ENCODE assay signal across 14 mouse cellular contexts in genomic region chr9:107615035-107615434, GRCm38 (mm10). TPM values are rescaled to one million over a fixed set of nuclear protein-coding genes. Genes with fewer than 3 reads are reported as not detected.
DNase-seq lines count a peak whose midpoint lies in the region; ATAC-seq lines count a peak whose summit lies in the region.
"Had no signal": no experiment of that assay in that cellular context is flagged by ENCODE, and none has a peak within 500 bp of the region (broad histone marks: within the 10 kb centered on the region; RNA-seq: fewer than 3 reads in every experiment).

No protein-coding gene starts in this region.

- H3K4me1 ChIP-seq in forebrain, embryonic 10.5 days = peaks cover 71% of the 10 kb centered on the region
- peaks cover 18% of the 10 kb centered on the region for H3K4me1 ChIP-seq in forebrain, embryonic 14.5 days (ENCODE audit: control insufficient read depth, insufficient read depth, low read length)
- peaks cover 48% of the 10 kb centered on the region for H3K4me1 ChIP-seq in kidney, embryonic 15.5 days
- peaks cover 37% of the 10 kb centered on the region for H3K4me1 ChIP-seq in kidney, embryonic 16.5 days (ENCODE audit: insufficient read depth, low read length)
- H3K4me1 ChIP-seq in hindbrain, embryonic 11.5 days (replicated peaks; ENCODE audit: control insufficient read depth, insufficient read depth, low read length) = peaks cover 16% of the 10 kb centered on the region
- H3K4me1 ChIP-seq in neural tube, embryonic 13.5 days (replicated peaks) = peaks cover 54% of the 10 kb centered on the region

- no peak for ATAC-seq in forebrain, embryonic 14.5 days
- ATAC-seq in kidney, embryonic 15.5 days (replicated peaks; ENCODE audit: low FRiP score) = no peak
- no peak for ATAC-seq in kidney, embryonic 16.5 days (ENCODE audit: low FRiP score, low TSS enrichment)
- ATAC-seq in hindbrain, embryonic 11.5 days (ENCODE audit: low FRiP score) = no peak
- no peak for ATAC-seq in neural tube, embryonic 13.5 days (ENCODE audit: low read depth)
- ATAC-seq: activated CD4-positive, CD25-positive, alpha-beta regulatory T cell, adult 4 months had no signal

- no peak overlapping the region for H3K4me3 ChIP-seq in forebrain, embryonic 10.5 days
- H3K4me3 ChIP-seq in forebrain, embryonic 14.5 days (ENCODE audit: low read depth, low read length) = no peak overlapping the region
- no peak overlapping the region for H3K4me3 ChIP-seq in kidney, embryonic 15.5 days (replicated peaks)
- no peak overlapping the region for H3K4me3 ChIP-seq in kidney, embryonic 16.5 days (ENCODE audit: low read length)
- no peak overlapping the region for H3K4me3 ChIP-seq in hindbrain, embryonic 11.5 days (ENCODE audit: low read depth, low read length)
- no peak overlapping the region for H3K4me3 ChIP-seq in neural tube, embryonic 13.5 days
- H3K4me3 ChIP-seq: hindbrain, embryonic 15.5 days had no signal

- no peak overlapping the region for H3K9ac ChIP-seq in forebrain, embryonic 14.5 days (ENCODE audit: low read length)
- no peak overlapping the region for H3K9ac ChIP-seq in kidney, embryonic 15.5 days
- H3K9ac ChIP-seq in kidney, embryonic 16.5 days (replicated peaks; ENCODE audit: low read length) = no peak overlapping the region
- no peak overlapping the region for H3K9ac ChIP-seq in hindbrain, embryonic 11.5 days (ENCODE audit: low read depth, low read length)
- peak overlapping the region; percentile 31; the same call in 1 of the 2 replicates for H3K9ac ChIP-seq in neural tube, embryonic 13.5 days
- H3K9ac ChIP-seq: hindbrain, embryonic 15.5 days had no signal

- H3K4me2 ChIP-seq in forebrain, embryonic 14.5 days (ENCODE audit: low read length) = no peak overlapping the region
- no peak overlapping the region for H3K4me2 ChIP-seq in kidney, embryonic 15.5 days
- H3K4me2 ChIP-seq in kidney, embryonic 16.5 days (replicated peaks; ENCODE audit: low read depth, low read length) = no peak overlapping the region
- H3K4me2 ChIP-seq in hindbrain, embryonic 11.5 days (replicated peaks; ENCODE audit: low read depth, low read length) = no peak overlapping the region
- H3K4me2 ChIP-seq in neural tube, embryonic 13.5 days = no peak overlapping the region
- H3K4me2 ChIP-seq: hindbrain, embryonic 15.5 days; liver, embryonic 11.5 days had no signal

- H3K27ac ChIP-seq in forebrain, embryonic 10.5 days = peak overlapping the region; percentile 67; the same call in 1 of the 2 replicates
- no peak overlapping the region for H3K27ac ChIP-seq in forebrain, embryonic 14.5 days (ENCODE audit: low read depth, low read length)
- H3K27ac ChIP-seq in kidney, embryonic 15.5 days = peak overlapping the region; percentile 59
- H3K27ac ChIP-seq in kidney, embryonic 16.5 days (ENCODE audit: low read length) = no peak overlapping the region
- H3K27ac ChIP-seq in hindbrain, embryonic 11.5 days (ENCODE audit: low read depth, low read length) = peak overlapping the region; percentile 61
- H3K27ac ChIP-seq in neural tube, embryonic 13.5 days (replicated peaks) = peak overlapping the region; percentile 67
- H3K27ac ChIP-seq: hindbrain, embryonic 15.5 days had no signal

- no peaks in the 10 kb centered on the region for H3K27me3 ChIP-seq in forebrain, embryonic 10.5 days (ENCODE audit: poor library complexity, severe bottlenecking)
- H3K27me3 ChIP-seq in forebrain, embryonic 14.5 days (replicated peaks; ENCODE audit: control insufficient read depth, insufficient read depth, low read length) = no peaks in the 10 kb centered on the region
- no peaks in the 10 kb centered on the region for H3K27me3 ChIP-seq in kidney, embryonic 15.5 days
- no peaks in the 10 kb centered on the region for H3K27me3 ChIP-seq in kidney, embryonic 16.5 days (ENCODE audit: insufficient read depth, low read length)
- no peaks in the 10 kb centered on the region for H3K27me3 ChIP-seq in hindbrain, embryonic 11.5 days (ENCODE audit: control insufficient read depth, insufficient read depth, low read length)
- no peaks in the 10 kb centered on the region for H3K27me3 ChIP-seq in neural tube, embryonic 13.5 days
- H3K27me3 ChIP-seq: hindbrain, embryonic 15.5 days had no signal

- no peak for DNase-seq in forebrain, embryonic 10.5 days (ENCODE audit: extremely low spot score, low spot score)
- no peak for DNase-seq in forebrain, embryonic 14.5 days (ENCODE audit: low spot score)
- DNase-seq in hindbrain, embryonic 11.5 days (ENCODE audit: low spot score) = peak; percentile 48
- no peak for DNase-seq in cerebellum, adult 11-12 months
- no peak for DNase-seq in urinary bladder, postnatal 25 days (ENCODE audit: low spot score)
- DNase-seq: kidney, postnatal 36 days; lung, postnatal 4 days; right cerebral cortex, postnatal 4 days had no signal

- WGBS in forebrain, embryonic 10.5 days = 81% methylated on average over 4 of the region's 4 CpGs
- 90% methylated on average over 4 of the region's 4 CpGs for WGBS in forebrain, embryonic 14.5 days
- 80% methylated on average over 4 of the region's 4 CpGs for WGBS in kidney, embryonic 15.5 days
- 69% methylated on average over 4 of the region's 4 CpGs for WGBS in kidney, embryonic 16.5 days
- 52% methylated on average over 4 of the region's 4 CpGs for WGBS in hindbrain, embryonic 11.5 days
- 47% methylated on average over 4 of the region's 4 CpGs for WGBS in neural tube, embryonic 13.5 days

- no peaks in the 10 kb centered on the region for H3K9me3 ChIP-seq in forebrain, embryonic 10.5 days
- no peaks in the 10 kb centered on the region for H3K9me3 ChIP-seq in forebrain, embryonic 14.5 days (replicated peaks; ENCODE audit: control insufficient read depth, low read length)
- H3K9me3 ChIP-seq in kidney, embryonic 15.5 days (replicated peaks) = no peaks in the 10 kb centered on the region
- H3K9me3 ChIP-seq in kidney, embryonic 16.5 days (ENCODE audit: low read length) = no peaks in the 10 kb centered on the region
- no peaks in the 10 kb centered on the region for H3K9me3 ChIP-seq in hindbrain, embryonic 11.5 days (ENCODE audit: control insufficient read depth, low read length)
- no peaks in the 10 kb centered on the region for H3K9me3 ChIP-seq in neural tube, embryonic 13.5 days
- H3K9me3 ChIP-seq: hindbrain, embryonic 15.5 days had no signal

- peaks cover 66% of the 10 kb centered on the region for H3K36me3 ChIP-seq in forebrain, embryonic 10.5 days (replicated peaks)
- peaks cover 62% of the 10 kb centered on the region for H3K36me3 ChIP-seq in forebrain, embryonic 14.5 days (ENCODE audit: control insufficient read depth, insufficient read depth, low read length)
- H3K36me3 ChIP-seq in kidney, embryonic 15.5 days = peaks cover 62% of the 10 kb centered on the region
- H3K36me3 ChIP-seq in kidney, embryonic 16.5 days (ENCODE audit: insufficient read depth, low read length) = peaks cover 57% of the 10 kb centered on the region
- H3K36me3 ChIP-seq in hindbrain, embryonic 11.5 days (ENCODE audit: control insufficient read depth, insufficient read depth, low read length) = peaks cover 27% of the 10 kb centered on the region
- H3K36me3 ChIP-seq in neural tube, embryonic 13.5 days = peaks cover 60% of the 10 kb centered on the region

RNA-seq across cellular contexts. Expression of gene Sema3b, which starts 6.0 kb away (rescaled TPM):
- polyA plus RNA-seq in forebrain, embryonic 10.5 days (2016; fragmentation: Nextera tagmentation; extraction: Ambion mirVana) = 1.4 and 2.0 TPM in 2 replicates
- polyA plus RNA-seq in forebrain, embryonic 14.5 days (2014; fragmentation: Nextera tagmentation; extraction: Ambion mirVana) = 0.85 and 1.3 TPM in 2 replicates
- polyA plus RNA-seq in kidney, embryonic 15.5 days (2015; fragmentation: Nextera tagmentation; extraction: Ambion mirVana) = 21.1 and 22.5 TPM in 2 replicates
- polyA plus RNA-seq in kidney, embryonic 16.5 days (2015; fragmentation: Nextera tagmentation; extraction: Ambion mirVana) = 31.3 TPM in 2 replicates
- 1.4 and 1.6 TPM in 2 replicates for polyA plus RNA-seq in hindbrain, embryonic 11.5 days (2014; fragmentation: Nextera tagmentation; extraction: Ambion mirVana)
- 6.5 and 9.0 TPM in 2 replicates for polyA plus RNA-seq in neural tube, embryonic 13.5 days (2015; fragmentation: Nextera tagmentation; extraction: Ambion mirVana)
- polyA plus RNA-seq: activated CD4-positive, CD25-positive, alpha-beta regulatory T cell, adult 4 months had no signal

RNA-seq across cellular contexts. Expression of gene Gnai2, which starts 20.1 kb away (rescaled TPM):
- 526 and 533 TPM in 2 replicates for polyA plus RNA-seq in forebrain, embryonic 10.5 days (2016; fragmentation: Nextera tagmentation; extraction: Ambion mirVana)
- polyA plus RNA-seq in forebrain, embryonic 14.5 days (2014; fragmentation: Nextera tagmentation; extraction: Ambion mirVana) = 371 and 423 TPM in 2 replicates
- 403 and 424 TPM in 2 replicates for polyA plus RNA-seq in kidney, embryonic 15.5 days (2015; fragmentation: Nextera tagmentation; extraction: Ambion mirVana)
- 447 and 455 TPM in 2 replicates for polyA plus RNA-seq in kidney, embryonic 16.5 days (2015; fragmentation: Nextera tagmentation; extraction: Ambion mirVana)
- polyA plus RNA-seq in hindbrain, embryonic 11.5 days (2014; fragmentation: Nextera tagmentation; extraction: Ambion mirVana) = 529 and 534 TPM in 2 replicates
- 350 and 384 TPM in 2 replicates for polyA plus RNA-seq in neural tube, embryonic 13.5 days (2015; fragmentation: Nextera tagmentation; extraction: Ambion mirVana)

RNA-seq across cellular contexts. Expression of gene Ifrd2, which starts 27.6 kb away (rescaled TPM):
- polyA plus RNA-seq in forebrain, embryonic 10.5 days (2016; fragmentation: Nextera tagmentation; extraction: Ambion mirVana) = 58.6 and 66.8 TPM in 2 replicates
- polyA plus RNA-seq in forebrain, embryonic 14.5 days (2014; fragmentation: Nextera tagmentation; extraction: Ambion mirVana) = 18.7 and 19.1 TPM in 2 replicates
- polyA plus RNA-seq in kidney, embryonic 15.5 days (2015; fragmentation: Nextera tagmentation; extraction: Ambion mirVana) = 47.8 and 55.8 TPM in 2 replicates
- polyA plus RNA-seq in kidney, embryonic 16.5 days (2015; fragmentation: Nextera tagmentation; extraction: Ambion mirVana) = 60.7 and 64.3 TPM in 2 replicates
- 26.9 and 27.7 TPM in 2 replicates for polyA plus RNA-seq in hindbrain, embryonic 11.5 days (2014; fragmentation: Nextera tagmentation; extraction: Ambion mirVana)
- 13.5 and 17.4 TPM in 2 replicates for polyA plus RNA-seq in neural tube, embryonic 13.5 days (2015; fragmentation: Nextera tagmentation; extraction: Ambion mirVana)

RNA-seq across cellular contexts. Expression of gene Hyal3, which starts 34.4 kb away (rescaled TPM):
- polyA plus RNA-seq in forebrain, embryonic 10.5 days (2016; fragmentation: Nextera tagmentation; extraction: Ambion mirVana) = 0.42 and 0.47 TPM in 2 replicates
- polyA plus RNA-seq in forebrain, embryonic 14.5 days (2014; fragmentation: Nextera tagmentation; extraction: Ambion mirVana) = 0.66 and 1.0 TPM in 2 replicates
- polyA plus RNA-seq in kidney, embryonic 15.5 days (2015; fragmentation: Nextera tagmentation; extraction: Ambion mirVana) = 1.3 TPM in 2 replicates
- 1.3 and 1.6 TPM in 2 replicates for polyA plus RNA-seq in kidney, embryonic 16.5 days (2015; fragmentation: Nextera tagmentation; extraction: Ambion mirVana)
- 0.18 and 0.39 TPM in 2 replicates for polyA plus RNA-seq in hindbrain, embryonic 11.5 days (2014; fragmentation: Nextera tagmentation; extraction: Ambion mirVana)
- polyA plus RNA-seq in neural tube, embryonic 13.5 days (2015; fragmentation: Nextera tagmentation; extraction: Ambion mirVana) = 1.9 and 2.0 TPM in 2 replicates

RNA-seq across cellular contexts. Expression of gene Naa80, which starts 36.3 kb away (rescaled TPM):
- polyA plus RNA-seq in forebrain, embryonic 10.5 days (2016; fragmentation: Nextera tagmentation; extraction: Ambion mirVana) = 13.9 and 17.9 TPM in 2 replicates
- polyA plus RNA-seq in forebrain, embryonic 14.5 days (2014; fragmentation: Nextera tagmentation; extraction: Ambion mirVana) = 17.4 and 18.7 TPM in 2 replicates
- 16.0 and 19.3 TPM in 2 replicates for polyA plus RNA-seq in kidney, embryonic 15.5 days (2015; fragmentation: Nextera tagmentation; extraction: Ambion mirVana)
- polyA plus RNA-seq in kidney, embryonic 16.5 days (2015; fragmentation: Nextera tagmentation; extraction: Ambion mirVana) = 21.8 and 24.1 TPM in 2 replicates
- 10.5 and 11.3 TPM in 2 replicates for polyA plus RNA-seq in hindbrain, embryonic 11.5 days (2014; fragmentation: Nextera tagmentation; extraction: Ambion mirVana)
- 15.9 and 19.0 TPM in 2 replicates for polyA plus RNA-seq in neural tube, embryonic 13.5 days (2015; fragmentation: Nextera tagmentation; extraction: Ambion mirVana)

Comparison
In these comparisons a context has a peak if more than half of its experiments do, and no peak if none do; other contexts are left out.
1. H3K27ac ChIP-seq: peak in forebrain, embryonic 10.5 days (single experiment), kidney, embryonic 15.5 days (single experiment), hindbrain, embryonic 11.5 days (single experiment) and neural tube, embryonic 13.5 days (single experiment); none in forebrain, embryonic 14.5 days (single experiment) and kidney, embryonic 16.5 days (single experiment).